Mouse (Mus musculus) CH12.LX (cell line): ENCODE results near the gene Fam122a.

Experiments used
- BHLHE40 ChIP-seq: IDR thresholded peaks from 2 replicates; pipeline ENCODE4 v1.6.1; 2011; ENCODE audit warnings: mild to moderate bottlenecking, low read depth, low read length, improper control_type of control experiment
- CTCF ChIP-seq, 2 experiments: IDR thresholded peaks in 1 of 2; conservative IDR thresholded peaks in 1 of 2; 2 replicates each; pipeline ENCODE4 v1.5.1; 2011 to 2012; ENCODE audit warnings: low read depth in 2 of 2, low read length in 2 of 2, improper control_type of control experiment in 1 of 2, inconsistent platforms in 1 of 2, mild to moderate bottlenecking in 1 of 2, moderate library complexity in 1 of 2
- EP300 ChIP-seq: IDR thresholded peaks from 2 replicates; pipeline ENCODE4 v1.6.1; 2011; ENCODE audit warnings: low read length, improper control_type of control experiment
- ETS1 ChIP-seq: conservative IDR thresholded peaks from 2 replicates; pipeline ENCODE4 v1.6.1; 2012; ENCODE audit warnings: low read depth, mild to moderate bottlenecking, inconsistent platforms, low read length, improper control_type of control experiment, moderate library complexity
- JUN ChIP-seq: IDR thresholded peaks from 2 replicates; pipeline ENCODE4 v1.6.1; 2011; ENCODE audit warnings: low read depth, mild to moderate bottlenecking, low read length, improper control_type of control experiment, moderate library complexity; ENCODE audit not compliant: insufficient read depth
- JUND ChIP-seq: conservative IDR thresholded peaks from 2 replicates; pipeline ENCODE4 v1.6.1; 2011; ENCODE audit warnings: low read depth, low read length, improper control_type of control experiment
- POLR2A ChIP-seq: IDR thresholded peaks from 2 replicates; pipeline ENCODE4 v1.6.1; 2011; ENCODE audit warnings: low read depth, mild to moderate bottlenecking, improper control_type of control experiment, low read length
- RAD21 ChIP-seq: IDR thresholded peaks from 2 replicates; pipeline ENCODE4 v1.6.1; 2011; ENCODE audit warnings: low read depth, mild to moderate bottlenecking, low read length, improper control_type of control experiment, moderate library complexity
- USF2 ChIP-seq: conservative IDR thresholded peaks from 2 replicates; pipeline ENCODE4 v1.6.1; 2011; ENCODE audit warnings: low read depth, low read length, improper control_type of control experiment
- ZMIZ1 ChIP-seq: IDR thresholded peaks from 2 replicates; pipeline ENCODE4 v1.6.1; 2012; ENCODE audit warnings: low read depth, mild to moderate bottlenecking, inconsistent platforms, low read length, improper control_type of control experiment

- TF ChIP-seq POLR2A: no peak
- TF ChIP-seq JUN: no peak
- no peak for TF ChIP-seq EP300
- TF ChIP-seq CTCF (conservative IDR thresholded peaks at IDR 0.05 in 1 of 2, IDR thresholded peaks at IDR 0.05 in 1 of 2; ENCODE audit: low read depth in 2 of 2, low read length in 2 of 2): no peak
- no peak for TF ChIP-seq USF2
- no peak for TF ChIP-seq BHLHE40
- TF ChIP-seq RAD21: no peak
- TF ChIP-seq ZMIZ1: no peak
- no peak for TF ChIP-seq JUND
- TF ChIP-seq ETS1: no peak
These were observed 34.8 kb upstream of the Fam122a start for GRCm38 (mm10) chr19:24511939-24512338.
